Mouse (Mus musculus): ENCODE results near the gene Cadps2. TPM values are rescaled to one million over a fixed set of nuclear protein-coding genes. Genes with fewer than 3 reads are reported as not detected.

The Cadps2 gene
- polyA plus RNA-seq, 1 experiment from 2014 or later, result 6.6 TPM

DNA sequence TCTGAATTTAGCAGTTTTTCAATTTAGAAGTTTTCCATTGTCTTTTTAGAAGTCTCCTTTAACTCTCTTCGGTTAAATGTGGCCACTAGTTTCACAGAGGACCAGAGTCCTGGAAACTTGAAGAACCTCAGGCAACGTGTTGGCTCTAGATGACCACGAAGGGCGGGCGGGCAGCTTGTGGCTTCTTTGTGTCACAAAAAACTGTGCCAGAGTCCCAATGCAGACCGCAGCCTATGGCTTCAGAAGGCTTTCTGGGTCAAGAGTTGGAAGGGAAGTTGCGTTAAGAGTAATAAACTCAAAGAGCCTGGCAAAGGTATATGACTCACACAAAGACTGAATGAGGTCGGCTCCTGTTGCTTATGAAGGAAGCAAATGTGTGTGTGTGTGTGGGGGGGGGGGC lies 584.1 kb downstream of the Cadps2 start:
- Histone ChIP-seq H3K9me3 (replicated peaks) (no peaks in the 10 kb centered on the region), H3K4me2 (no peak overlapping the region), H3K36me3 (no peaks in the 10 kb centered on the region), H3K27ac (no peak overlapping the region), H3K27me3 (peaks cover 92% of the 10 kb centered on the region), H3K4me1 (peaks cover 7% of the 10 kb centered on the region; the same call in 1 of the 2 replicates), H3K4me3 (replicated peaks) (no peak overlapping the region), H3K9ac (no peak overlapping the region)
- no peak for ATAC-seq (replicated peaks; ENCODE audit: low FRiP score)
- WGBS, result 2% methylated on average over 8 of the region's 8 CpGs

DNA sequence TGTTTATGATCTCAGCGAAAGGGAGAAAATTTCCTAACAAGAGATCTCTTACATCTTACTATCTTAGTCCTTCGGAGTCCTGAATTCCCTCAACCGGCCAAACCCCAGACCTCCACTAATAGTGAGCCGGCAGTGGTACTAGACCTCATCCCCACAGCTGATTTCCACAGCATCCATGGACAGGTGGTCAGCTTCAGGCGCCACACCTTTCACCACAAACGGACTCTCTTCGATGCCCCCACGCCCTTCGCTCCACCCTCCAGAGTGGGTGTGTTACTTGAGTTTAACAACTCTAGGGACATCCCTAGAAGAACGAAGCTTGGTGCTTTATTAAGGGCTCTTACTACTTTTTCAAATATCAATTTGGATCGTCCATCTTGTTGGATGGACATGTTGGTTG lies 584.6 kb downstream of the Cadps2 start:
- Histone ChIP-seq H3K9ac (no peak overlapping the region), H3K4me2 (no peak overlapping the region), H3K27ac (no peak overlapping the region), H3K4me1 (peaks cover 10% of the 10 kb centered on the region; the same call in 1 of the 2 replicates), H3K36me3 (no peaks in the 10 kb centered on the region), H3K9me3 (replicated peaks) (no peaks in the 10 kb centered on the region), H3K4me3 (replicated peaks) (no peak overlapping the region), H3K27me3 (peaks cover 92% of the 10 kb centered on the region)
- 2% methylated on average over 11 of the region's 11 CpGs for WGBS
- no peak for ATAC-seq (replicated peaks; ENCODE audit: low FRiP score)

DNA sequence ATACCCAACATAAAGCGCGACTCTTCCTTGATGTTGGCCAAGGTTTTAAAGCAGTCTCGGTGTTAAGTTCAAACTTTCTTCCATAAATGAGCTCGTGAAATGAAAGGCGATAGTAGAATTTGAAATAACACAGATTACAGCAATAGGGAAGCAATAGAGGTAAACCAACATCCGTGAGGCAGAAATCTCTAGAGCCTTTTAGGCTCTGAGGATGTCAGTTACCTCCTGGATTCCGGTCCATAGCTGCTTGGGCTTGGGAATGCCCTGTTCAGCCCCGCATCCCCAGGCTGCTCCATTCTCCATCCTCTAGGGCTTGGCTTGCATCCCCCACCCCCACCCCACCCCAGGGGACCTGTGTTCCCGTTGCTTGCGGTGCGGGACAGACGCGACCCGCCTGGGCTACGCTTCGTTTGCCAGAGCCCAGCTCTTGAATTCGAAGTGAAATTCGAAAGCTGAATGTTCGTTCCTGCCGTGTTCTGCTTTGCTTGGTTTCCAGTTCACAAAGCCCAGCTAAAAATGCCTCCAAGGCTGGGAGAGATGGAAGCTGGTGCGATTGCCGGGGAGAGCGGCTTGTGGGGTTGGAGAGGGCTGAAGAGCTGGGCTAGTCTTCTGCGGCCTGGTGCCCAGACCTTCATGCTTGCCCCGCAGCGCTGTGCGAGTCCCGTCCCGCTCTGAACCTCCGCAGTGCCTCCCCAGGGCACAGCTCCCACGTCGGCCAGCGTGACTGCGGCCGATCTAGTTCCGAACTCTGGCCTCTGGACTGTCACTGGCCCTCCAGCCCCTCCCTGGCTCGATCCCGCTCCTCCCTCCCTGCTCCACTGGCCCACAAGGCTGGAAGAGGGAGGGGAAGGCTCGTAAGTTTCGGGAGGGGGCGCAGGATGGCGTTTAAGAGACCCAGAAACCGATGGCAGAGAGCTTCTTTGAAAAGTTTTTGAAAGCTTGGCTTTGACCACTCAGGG lies 585.6 kb downstream of the Cadps2 start:
- no peak overlapping the region for H3K4me2 ChIP-seq
- WGBS, result under 1% methylated on average over 43 of the region's 43 CpGs

DNA sequence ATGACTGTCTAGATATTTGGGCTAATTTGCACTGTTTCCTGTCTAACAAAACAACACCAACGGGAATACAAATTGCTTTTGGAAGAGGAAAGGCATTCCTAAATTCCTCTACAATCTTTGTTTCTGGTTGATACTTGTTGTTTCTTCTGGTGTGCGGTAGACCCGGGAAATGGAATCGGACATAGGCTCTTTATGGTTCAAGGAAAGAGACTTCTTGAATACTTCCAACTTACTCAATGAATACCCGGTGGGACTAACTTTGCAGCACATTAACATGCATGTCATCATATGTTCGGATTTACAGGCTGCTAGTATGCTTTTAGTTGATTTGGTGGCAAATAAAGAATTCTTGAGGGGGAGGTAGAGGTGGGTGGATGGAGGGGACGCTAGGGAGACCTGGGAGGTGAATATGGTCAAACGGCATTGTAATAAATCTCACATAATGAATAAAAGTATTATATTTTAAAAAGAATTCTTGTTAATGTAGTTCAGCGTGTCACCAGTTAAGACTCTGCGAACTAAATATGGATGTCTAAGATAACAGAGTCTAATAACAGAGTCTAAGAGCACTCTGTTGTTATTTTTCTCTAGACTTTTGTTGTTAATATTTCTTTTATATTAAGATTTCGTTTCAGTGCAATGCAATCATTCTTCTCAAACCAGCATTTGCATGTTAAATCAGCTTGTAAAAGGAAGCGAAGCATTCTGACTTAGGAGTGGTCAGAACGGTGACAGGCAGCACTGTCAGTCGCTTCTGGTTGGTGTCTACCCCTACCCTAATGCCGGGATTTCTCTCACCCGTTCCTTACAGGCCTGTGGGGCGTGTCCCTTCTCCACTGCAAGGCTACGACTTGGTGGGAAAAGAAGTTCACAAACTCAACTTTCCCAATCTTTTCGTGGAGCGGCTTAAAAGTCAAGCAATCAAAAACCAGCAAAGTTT lies 586.8 kb downstream of the Cadps2 start:
- no peak for ATAC-seq (replicated peaks; ENCODE audit: low FRiP score)
- Histone ChIP-seq H3K9ac (no peak overlapping the region), H3K9me3 (replicated peaks) (no peaks in the 10 kb centered on the region), H3K27me3 (peaks cover 92% of the 10 kb centered on the region), H3K27ac (no peak overlapping the region), H3K4me3 (replicated peaks) (no peak overlapping the region), H3K36me3 (no peaks in the 10 kb centered on the region), H3K4me2 (no peak overlapping the region), H3K4me1 (peaks cover 31% of the 10 kb centered on the region)
- 1% methylated on average over 20 of the region's 20 CpGs for WGBS

More for the DNA sequence above, 585.6 kb downstream of the Cadps2 start:
- 0 out of 2 replicates have a peak overlapping the region, but pooled peaks have one; percentile 5 for H3K4me3 ChIP-seq (replicated peaks)
- no peaks in the 10 kb centered on the region for H3K36me3 ChIP-seq
- no peaks in the 10 kb centered on the region for H3K9me3 ChIP-seq (replicated peaks)
- no peak overlapping the region for H3K9ac ChIP-seq
- ATAC-seq (replicated peaks; ENCODE audit: low FRiP score), result no peak; the same call in 1 of the 2 replicates
- H3K27me3 ChIP-seq, result peaks cover 92% of the 10 kb centered on the region
- no peak overlapping the region for H3K27ac ChIP-seq
- H3K4me1 ChIP-seq, result peaks cover 20% of the 10 kb centered on the region

DNA sequence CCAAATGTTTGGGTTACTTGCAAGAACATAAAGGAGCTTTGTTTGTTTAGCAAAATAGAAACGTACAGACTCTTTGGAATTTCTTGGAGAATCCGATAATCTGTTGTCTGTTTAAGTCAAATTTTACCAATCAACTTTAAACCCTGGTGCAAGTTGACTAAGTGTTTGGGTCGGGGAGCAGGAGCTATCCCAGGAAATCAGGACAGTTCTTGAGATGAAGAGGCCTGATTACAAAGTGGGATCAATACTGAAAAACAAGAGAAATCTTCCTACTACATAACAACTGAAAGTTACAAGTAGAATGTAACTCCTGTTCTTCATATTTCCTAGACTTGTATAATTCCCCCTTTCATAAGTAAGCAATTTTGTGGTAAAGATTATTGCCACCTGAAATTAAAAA lies 587.8 kb downstream of the Cadps2 start:
- 2% methylated on average over 3 of the region's 3 CpGs for WGBS
- H3K27ac ChIP-seq, result no peak overlapping the region
- H3K27me3 ChIP-seq, result peaks cover 92% of the 10 kb centered on the region
- H3K9ac ChIP-seq, result no peak overlapping the region
- H3K4me2 ChIP-seq, result no peak overlapping the region
- H3K9me3 ChIP-seq (replicated peaks), result no peaks in the 10 kb centered on the region
- no peaks in the 10 kb centered on the region for H3K36me3 ChIP-seq
- peaks cover 35% of the 10 kb centered on the region for H3K4me1 ChIP-seq
- no peak for ATAC-seq (replicated peaks; ENCODE audit: low FRiP score)
- H3K4me3 ChIP-seq (replicated peaks), result no peak overlapping the region

DNA sequence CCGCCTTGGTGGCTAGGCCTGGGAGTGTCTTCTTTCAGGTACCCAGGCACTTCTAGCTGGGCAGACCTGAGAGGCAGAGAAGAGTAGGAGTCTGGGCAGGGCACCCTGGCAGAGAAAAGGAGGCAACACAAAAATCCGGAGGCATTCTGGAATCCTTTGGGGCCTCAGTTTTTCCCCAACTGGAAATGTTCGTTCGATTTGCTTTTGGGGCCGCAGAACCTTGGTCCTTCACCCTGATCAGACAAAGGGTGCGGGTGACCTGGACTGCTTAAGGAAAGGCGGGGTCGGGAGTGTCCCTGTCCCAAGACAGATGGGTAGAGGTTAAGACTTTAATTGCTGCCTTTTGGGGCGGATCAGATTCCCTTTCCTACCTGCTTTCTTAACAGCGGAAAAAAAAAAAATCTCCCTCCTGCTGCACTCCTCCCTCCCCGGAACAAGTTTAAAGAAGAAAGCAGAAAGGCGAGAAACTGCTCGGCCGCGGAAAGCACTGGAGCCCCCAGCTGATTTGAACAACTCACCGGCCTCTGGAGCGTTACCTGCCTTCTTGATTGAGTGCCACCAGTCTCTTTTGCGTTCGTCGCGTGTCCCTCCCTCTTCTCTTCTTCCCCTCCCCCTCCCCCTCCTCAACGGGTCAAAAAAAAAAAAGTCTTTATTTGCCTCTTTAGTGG lies 588.8 kb downstream of the Cadps2 start:
- Histone ChIP-seq H3K4me2 (no peak overlapping the region), H3K27me3 (peaks cover 92% of the 10 kb centered on the region), H3K4me1 (peaks cover 35% of the 10 kb centered on the region), H3K9ac (no peak overlapping the region), H3K9me3 (replicated peaks) (no peaks in the 10 kb centered on the region), H3K27ac (no peak overlapping the region), H3K36me3 (no peaks in the 10 kb centered on the region), H3K4me3 (replicated peaks) (no peak overlapping the region)
- ATAC-seq (replicated peaks; ENCODE audit: low FRiP score), result no peak
- 2% methylated on average over 22 of the region's 22 CpGs for WGBS

DNA sequence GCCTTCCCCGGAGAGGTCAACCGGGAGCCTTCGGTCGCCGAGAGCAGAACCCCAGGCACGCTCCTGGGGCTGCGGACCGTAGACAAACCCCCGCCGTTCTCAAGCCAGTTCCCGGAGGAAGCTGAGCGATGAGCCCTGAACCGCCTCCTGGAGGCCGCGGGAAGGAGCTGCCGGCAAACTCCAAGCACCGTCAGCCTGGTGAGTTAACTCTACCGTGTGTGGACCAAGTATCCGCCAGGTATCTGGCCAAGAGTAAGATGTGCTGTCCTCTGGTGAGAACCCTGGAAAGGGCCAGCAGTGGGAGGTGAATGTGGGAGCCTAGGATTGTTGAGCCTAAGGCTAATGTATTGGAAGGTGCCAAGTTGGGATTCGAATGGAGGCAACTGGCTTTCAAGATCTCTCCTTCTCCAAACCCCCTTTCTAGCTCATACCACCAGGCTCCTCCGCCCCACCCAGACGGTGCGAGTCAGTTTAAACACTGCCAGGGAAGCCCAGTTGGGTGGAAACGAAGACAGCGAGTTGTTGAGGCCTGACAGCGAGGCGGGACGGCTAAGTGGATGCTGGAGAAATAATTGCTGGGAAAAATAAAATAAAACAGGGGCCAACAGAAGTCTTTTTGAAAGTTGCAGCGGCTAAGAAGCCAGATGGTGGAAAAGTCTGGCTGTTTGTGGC lies 589.5 kb downstream of the Cadps2 start:
- H3K4me1 ChIP-seq, result peaks cover 35% of the 10 kb centered on the region
- H3K9me3 ChIP-seq (replicated peaks), result no peaks in the 10 kb centered on the region
- peak overlapping the region; percentile 39 for H3K4me3 ChIP-seq (replicated peaks)
- H3K36me3 ChIP-seq, result no peaks in the 10 kb centered on the region
- H3K9ac ChIP-seq, result no peak overlapping the region
- H3K27me3 ChIP-seq, result peaks cover 92% of the 10 kb centered on the region
- peak overlapping the region; percentile 66 for H3K4me2 ChIP-seq
- ATAC-seq (replicated peaks; ENCODE audit: low FRiP score), result peak; percentile 68
- 1% methylated on average over 29 of the region's 29 CpGs for WGBS
- no peak overlapping the region for H3K27ac ChIP-seq

DNA sequence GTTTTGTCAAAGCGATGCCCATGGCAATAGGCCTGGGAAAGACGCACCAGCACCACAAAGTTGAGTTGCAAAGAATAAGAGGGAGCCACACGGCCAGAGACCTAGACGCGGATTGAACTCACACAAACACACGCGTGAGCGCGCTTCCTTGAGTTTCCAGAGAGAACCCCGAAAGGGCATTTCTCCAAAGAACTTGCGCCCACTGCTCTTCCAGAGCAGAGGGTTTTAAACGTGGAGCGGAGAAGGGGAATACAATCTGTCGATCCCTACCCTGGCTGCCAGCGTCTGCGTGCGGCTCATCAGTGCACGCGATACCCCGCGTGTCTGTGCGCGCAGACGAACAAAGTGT lies 590.2 kb downstream of the Cadps2 start:
- H3K4me1 ChIP-seq, result peaks cover 34% of the 10 kb centered on the region
- peaks cover 92% of the 10 kb centered on the region for H3K27me3 ChIP-seq
- peak overlapping the region; percentile 66 for H3K4me2 ChIP-seq
- under 1% methylated on average over 24 of the region's 24 CpGs for WGBS
- no peak overlapping the region for H3K27ac ChIP-seq
- H3K9ac ChIP-seq, result no peak overlapping the region
- peak overlapping the region; percentile 39 for H3K4me3 ChIP-seq (replicated peaks)
- ATAC-seq (replicated peaks; ENCODE audit: low FRiP score), result no peak; the same call in 1 of the 2 replicates
- no peaks in the 10 kb centered on the region for H3K36me3 ChIP-seq
- no peaks in the 10 kb centered on the region for H3K9me3 ChIP-seq (replicated peaks)

DNA sequence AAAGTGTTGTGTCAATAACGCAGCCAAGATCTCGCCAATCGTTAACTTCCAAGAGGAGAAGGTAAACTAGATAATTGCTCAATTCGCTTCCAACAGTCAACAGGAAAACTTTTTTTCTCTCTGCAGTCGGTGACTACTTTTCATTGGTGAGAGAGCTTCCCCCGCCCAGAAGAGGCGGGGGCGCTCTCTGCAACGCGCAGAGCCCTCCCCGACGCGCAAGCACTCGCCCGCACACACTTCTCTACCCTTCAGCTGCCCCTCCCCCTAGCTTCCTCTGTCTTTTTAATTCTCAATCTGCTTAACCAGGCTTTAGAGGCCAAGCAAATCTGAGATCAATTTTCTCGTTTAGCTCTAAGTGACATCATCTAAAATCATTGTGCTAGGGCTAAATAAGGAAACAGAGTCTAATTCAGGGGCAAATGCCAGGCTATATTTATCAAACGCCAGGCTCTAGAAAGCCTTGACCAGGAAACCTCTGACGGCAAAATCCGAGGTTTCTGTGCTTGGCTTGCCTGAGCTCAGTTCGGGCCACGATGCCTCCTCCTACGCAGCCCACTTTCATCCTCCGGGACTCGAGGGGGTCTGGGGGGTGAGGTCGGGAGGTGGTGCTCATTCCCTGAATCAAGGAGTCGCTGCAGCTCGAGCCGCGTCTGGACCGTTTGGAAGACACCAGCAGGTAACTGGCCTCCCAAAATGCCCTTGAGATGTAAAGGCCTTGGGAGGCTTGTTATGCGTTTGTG lies 590.7 kb downstream of the Cadps2 start, which contains the start of gene Fezf1:
Gene Fezf1, minus strand, starts transcription at position 50 of the 740 bp plus-strand sequence.
- Histone ChIP-seq H3K4me3 (replicated peaks) (peak within 1 kb of the TSS; percentile 39), H3K4me2 (peak within 1 kb of the TSS; percentile 66), H3K27me3 (peaks cover 92% of the 10 kb centered on the region), H3K9ac (no peak within 1 kb of the TSS), H3K4me1 (peaks cover 29% of the 10 kb centered on the region), H3K36me3 (no peaks in the 10 kb centered on the region), H3K9me3 (replicated peaks) (no peaks in the 10 kb centered on the region), H3K27ac (no peak within 1 kb of the TSS)
- ATAC-seq (replicated peaks; ENCODE audit: low FRiP score), result no peak
- under 1% methylated on average over 31 of the region's 31 CpGs for WGBS

DNA sequence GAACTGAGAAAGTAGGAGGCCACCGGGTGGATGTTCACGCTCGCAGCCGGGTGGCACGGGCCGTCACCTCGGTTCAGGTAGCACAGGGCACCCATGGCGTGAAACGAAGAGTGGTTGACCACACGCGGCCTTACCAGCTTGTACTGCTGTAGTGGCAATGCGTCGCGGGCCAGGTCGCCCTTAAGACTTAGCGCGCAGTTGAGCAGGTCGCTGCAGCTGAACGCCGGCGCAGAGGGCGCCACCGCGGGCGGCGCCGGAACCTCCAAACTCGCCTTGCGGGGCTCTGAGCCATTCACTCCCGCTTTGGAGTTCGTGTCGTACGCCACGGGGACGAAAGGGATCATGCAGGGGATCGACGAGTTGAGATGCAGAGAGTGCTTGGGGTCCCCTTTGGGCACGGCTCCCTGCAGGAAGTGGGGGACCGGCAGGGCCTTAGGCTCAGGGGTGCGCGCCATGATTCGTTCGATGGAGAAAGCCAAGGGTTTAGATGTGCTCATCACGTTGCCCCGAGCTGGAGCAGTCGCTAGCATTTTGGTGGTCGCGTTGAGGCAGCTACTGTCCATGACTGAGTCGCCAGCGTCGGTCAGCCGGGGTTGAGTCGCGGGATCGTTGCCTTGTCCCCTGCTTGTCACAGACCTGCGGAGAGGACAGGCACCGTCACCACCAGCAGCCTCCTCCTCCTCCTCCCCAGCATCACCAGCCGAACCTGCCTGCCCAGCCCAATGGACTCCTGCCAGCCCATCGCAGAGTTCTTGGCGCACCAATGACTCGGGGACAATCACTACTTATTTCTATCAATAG lies 591.5 kb downstream of the Cadps2 start:
- ATAC-seq (replicated peaks; ENCODE audit: low FRiP score), result peak; percentile 37; the same call in 1 of the 2 replicates
- no peak overlapping the region for H3K9ac ChIP-seq
- H3K27me3 ChIP-seq, result peaks cover 92% of the 10 kb centered on the region
- under 1% methylated on average over 60 of the region's 61 CpGs for WGBS
- peaks cover 28% of the 10 kb centered on the region for H3K4me1 ChIP-seq
- peak overlapping the region; percentile 20 for H3K4me3 ChIP-seq (replicated peaks)
- H3K9me3 ChIP-seq (replicated peaks), result no peaks in the 10 kb centered on the region
- H3K4me2 ChIP-seq, result peak overlapping the region; percentile 44
- H3K36me3 ChIP-seq, result no peaks in the 10 kb centered on the region
- H3K27ac ChIP-seq, result no peak overlapping the region

Measured in kidney, embryonic 15.5 days (tissue).